23 mouse cellular contexts compared by ENCODE assay signal in genomic region chr11:116456234-116456633, GRCm38 (mm10). TPM values are rescaled to one million over a fixed set of nuclear protein-coding genes. Genes with fewer than 3 reads are reported as not detected.
"Had no signal": no experiment of that assay in that cellular context is flagged by ENCODE, and none has a peak within 500 bp of the region (broad histone marks: within the 10 kb centered on the region; RNA-seq: fewer than 3 reads in every experiment).

No protein-coding gene starts in this region.

- H3K36me3 ChIP-seq: liver, embryonic 13.5 days; liver, embryonic 15.5 days; lung, embryonic 15.5 days; midbrain, embryonic 10.5 days; midbrain, embryonic 12.5 days; neural tube, embryonic 12.5 days; stomach, embryonic 15.5 days had no signal

- H3K27ac ChIP-seq: liver, embryonic 13.5 days; liver, embryonic 15.5 days; lung, embryonic 15.5 days; macrophage; midbrain, embryonic 10.5 days; midbrain, embryonic 12.5 days; neural tube, embryonic 12.5 days; stomach, embryonic 15.5 days; stomach, postnatal 0 days had no signal

- H3K4me1 ChIP-seq: lung, embryonic 15.5 days; midbrain, embryonic 12.5 days; neural tube, embryonic 12.5 days; stomach, embryonic 15.5 days had no signal

- H3K4me3 ChIP-seq: liver, embryonic 13.5 days; liver, embryonic 15.5 days; lung, embryonic 15.5 days; midbrain, embryonic 10.5 days; midbrain, embryonic 12.5 days; neural tube, embryonic 12.5 days; stomach, embryonic 15.5 days had no signal

- H3K27me3 ChIP-seq: liver, embryonic 13.5 days; lung, embryonic 15.5 days; neural tube, embryonic 12.5 days; stomach, embryonic 15.5 days had no signal

- ATAC-seq: liver, postnatal 0 days; lung, postnatal 0 days; midbrain, embryonic 16.5 days had no signal

- DNase-seq: liver, embryonic 13.5 days; liver, postnatal 0 days; lung, adult 2 months; lung, postnatal 14 days; lung, postnatal 36 days; midbrain, embryonic 14.5 days; right cerebral cortex, postnatal 14 days; thymus, adult 2 months; thymus, postnatal 25 days; thymus, postnatal 4 days had no signal

RNA-seq across cellular contexts. Expression of gene Qrich2, which starts 9.8 kb away (rescaled TPM):
- total RNA-seq: megakaryocyte progenitor cell, adult 5-6 weeks had no signal
- polyA plus RNA-seq: liver, embryonic 11.5 days; liver, embryonic 13.5 days; liver, embryonic 15.5 days; liver, postnatal 0 days; lung, embryonic 15.5 days; macrophage; midbrain, embryonic 12.5 days; midbrain, embryonic 14.5 days; neural tube, embryonic 12.5 days; neural tube, embryonic 14.5 days had no signal
